Mouse (Mus musculus): ENCODE data around the gene Nuak2.
"Not testable (repeated sequence)": the region's sequence is repeated elsewhere in the genome, so short reads cannot be mapped to it uniquely, and the experiment has no call there.

Gene Nuak2

DNA sequence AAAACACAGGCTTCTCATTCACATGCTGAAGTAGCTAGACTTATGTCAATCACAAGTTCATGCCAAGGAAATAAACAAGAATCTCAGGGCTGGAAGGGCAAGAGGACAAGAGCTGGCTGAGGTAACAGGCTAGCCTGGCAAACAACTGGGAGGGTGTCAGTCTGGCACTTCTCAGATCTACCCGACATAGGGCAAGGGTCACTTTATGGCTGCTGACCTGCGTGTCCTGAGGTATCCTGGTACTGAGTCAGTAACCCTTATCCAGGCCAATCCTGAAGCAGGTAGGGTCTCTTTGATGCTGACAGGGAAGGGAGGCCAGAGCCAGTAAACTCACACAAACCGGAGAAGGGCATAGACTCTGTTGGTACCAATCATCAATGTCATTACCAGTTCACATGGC lies 12.6 kb downstream of the Nuak2 start:
- DNase-seq (ENCODE audit: low spot score), result no peak

GRCm38 (mm10) chr1:132329656-132330055 lies 13.7 kb downstream of the Nuak2 start:
- DNase-seq (ENCODE audit: low spot score), result no peak

GRCm38 (mm10) chr1:132330397-132330796 lies 14.5 kb downstream of the Nuak2 start:
- no peak for DNase-seq (ENCODE audit: low spot score)

- no peak for DNase-seq (ENCODE audit: low spot score)
Observed at GRCm38 (mm10) chr1:132331283-132331682, 15.4 kb downstream of the Nuak2 start.

GRCm38 (mm10) chr1:132333201-132333600 lies 17.3 kb downstream of the Nuak2 start:
- DNase-seq (ENCODE audit: low spot score), result no peak

DNA sequence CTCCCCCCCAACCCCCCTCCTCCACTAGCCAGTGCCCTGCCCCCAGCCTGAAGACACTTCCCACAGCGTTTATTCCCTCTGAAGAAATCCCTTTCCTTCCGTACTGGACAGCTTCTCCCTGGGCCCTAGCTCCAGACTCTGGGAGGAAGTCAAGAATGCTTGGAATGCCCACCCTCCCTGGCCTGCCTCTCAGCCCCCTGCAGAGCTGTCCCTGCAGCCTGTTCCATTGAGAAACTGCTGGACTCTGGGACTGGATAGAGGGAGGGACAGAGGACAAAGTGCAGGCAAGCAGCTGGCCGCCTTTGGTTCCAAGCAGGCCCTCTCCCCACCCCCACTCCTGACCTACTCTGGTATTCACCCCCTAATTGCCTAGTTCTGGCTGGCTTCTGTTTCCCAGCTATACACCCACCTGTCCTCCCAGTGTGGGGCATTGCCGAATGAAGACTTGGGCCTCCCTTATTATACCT lies 17.8 kb downstream of the Nuak2 start:
- DNase-seq (ENCODE audit: low spot score), result no peak

DNA sequence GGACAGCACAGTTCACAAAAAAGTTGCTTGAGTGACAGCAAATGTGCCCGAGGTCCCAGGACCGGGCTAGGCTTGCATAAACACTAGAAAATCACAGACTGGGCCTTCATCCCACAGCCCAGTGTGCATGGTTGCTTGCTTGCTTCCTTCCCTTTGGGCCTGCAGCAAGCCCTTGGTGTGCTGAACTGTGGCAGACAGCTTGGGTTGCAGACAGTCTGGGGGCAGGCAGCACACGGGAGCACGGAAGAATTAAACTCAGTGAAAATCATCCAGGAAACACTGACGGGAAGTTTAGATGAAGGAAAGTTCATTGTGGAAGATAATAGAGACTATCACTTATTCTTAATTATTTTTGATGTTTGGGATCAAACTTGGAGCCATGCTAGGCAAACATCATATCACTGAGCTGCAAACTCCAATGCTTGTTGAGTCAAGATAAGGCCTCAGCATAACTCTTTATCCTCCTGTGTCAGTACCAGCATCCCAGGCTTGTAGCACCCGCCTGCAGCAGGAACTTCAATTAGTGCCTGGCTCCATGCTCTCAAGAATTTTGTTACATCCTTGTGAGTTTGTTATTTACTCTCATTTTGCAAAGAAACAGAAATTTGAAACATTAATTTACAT lies 18.4 kb downstream of the Nuak2 start:
- DNase-seq (ENCODE audit: low spot score), result no peak

DNA sequence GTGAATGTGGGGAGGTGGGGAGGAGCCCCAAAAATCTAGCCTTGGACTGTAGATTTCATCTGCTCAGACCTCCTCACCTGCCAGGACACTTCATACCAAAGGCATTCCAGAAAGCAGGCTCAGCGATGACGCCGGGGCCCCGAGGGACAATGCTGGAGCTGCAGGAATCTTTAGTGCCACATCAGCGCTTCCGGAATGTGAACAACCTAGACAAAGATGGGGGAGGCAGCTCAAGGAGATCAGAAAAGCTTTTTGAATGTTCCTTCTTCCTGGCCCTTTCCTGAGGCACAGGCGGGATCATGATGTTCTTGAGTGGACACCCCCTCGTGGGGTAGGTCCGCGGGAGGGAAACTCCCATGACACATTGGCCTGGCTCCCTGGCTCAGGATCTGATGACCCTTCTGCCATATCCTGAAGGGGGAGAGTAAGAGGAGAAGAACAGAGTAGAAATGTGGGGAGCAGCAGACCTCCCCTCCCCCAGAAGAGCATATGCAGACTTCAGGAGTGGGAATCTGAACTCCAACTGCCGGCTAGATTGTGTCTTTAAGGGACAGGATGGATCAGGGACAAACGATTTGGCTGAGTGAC lies 19.5 kb downstream of the Nuak2 start:
- no peak for DNase-seq (ENCODE audit: low spot score)

- no peak for DNase-seq (ENCODE audit: low spot score)
Observed at GRCm38 (mm10) chr1:132336921-132337320, 21.0 kb downstream of the Nuak2 start.

- no peak for DNase-seq (ENCODE audit: low spot score)
Observed at GRCm38 (mm10) chr1:132338027-132338660, 22.2 kb downstream of the Nuak2 start.

- no peak for DNase-seq (ENCODE audit: low spot score)
Observed at GRCm38 (mm10) chr1:132341731-132342501, 26.0 kb downstream of the Nuak2 start.

DNA sequence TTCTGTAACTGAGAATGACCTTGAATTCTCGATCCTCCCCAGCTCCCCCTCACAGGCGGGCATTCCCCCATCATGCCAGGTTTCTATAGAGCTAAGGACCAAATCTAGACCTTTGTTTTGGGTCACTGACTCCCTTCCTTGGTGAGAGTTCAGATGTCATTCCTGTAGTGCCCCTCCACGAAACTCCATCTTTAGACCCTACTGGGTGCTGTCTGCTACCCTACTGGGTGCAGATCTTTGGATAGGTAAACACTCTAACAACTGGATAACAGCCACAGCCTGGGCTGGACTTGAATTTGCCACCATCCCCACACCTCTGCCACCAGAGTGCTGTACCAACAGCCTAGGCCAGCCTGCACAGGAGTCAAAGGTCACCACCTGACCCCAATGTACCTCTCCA lies 26.6 kb downstream of the Nuak2 start:
- DNase-seq (ENCODE audit: low spot score), result no peak

DNA sequence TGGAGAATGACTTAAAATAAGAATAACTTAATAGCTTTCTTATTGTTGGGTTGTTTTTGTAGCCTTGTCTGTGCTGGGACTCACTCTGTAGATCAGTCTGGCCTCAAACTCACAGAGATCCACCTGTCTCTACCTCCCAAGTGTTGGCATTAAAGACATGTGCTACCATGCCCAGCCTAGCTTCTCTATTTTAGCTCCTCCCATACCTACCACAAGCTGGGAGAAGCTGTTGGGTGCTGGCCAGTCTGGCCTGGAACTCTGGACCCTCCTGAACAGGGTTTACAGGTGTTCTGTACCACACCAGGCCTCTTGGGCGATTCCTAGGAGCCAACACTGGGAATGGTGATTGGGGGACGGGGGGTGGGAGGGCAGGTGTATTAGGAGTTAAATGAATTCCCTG lies 27.3 kb downstream of the Nuak2 start:
- no peak for DNase-seq (ENCODE audit: low spot score)

- no peak for DNase-seq (ENCODE audit: low spot score)
Observed at GRCm38 (mm10) chr1:132343656-132344055, 27.7 kb downstream of the Nuak2 start.

- DNase-seq (ENCODE audit: low spot score), result no peak
Observed at GRCm38 (mm10) chr1:132345514-132345913, 29.6 kb downstream of the Nuak2 start.

DNA sequence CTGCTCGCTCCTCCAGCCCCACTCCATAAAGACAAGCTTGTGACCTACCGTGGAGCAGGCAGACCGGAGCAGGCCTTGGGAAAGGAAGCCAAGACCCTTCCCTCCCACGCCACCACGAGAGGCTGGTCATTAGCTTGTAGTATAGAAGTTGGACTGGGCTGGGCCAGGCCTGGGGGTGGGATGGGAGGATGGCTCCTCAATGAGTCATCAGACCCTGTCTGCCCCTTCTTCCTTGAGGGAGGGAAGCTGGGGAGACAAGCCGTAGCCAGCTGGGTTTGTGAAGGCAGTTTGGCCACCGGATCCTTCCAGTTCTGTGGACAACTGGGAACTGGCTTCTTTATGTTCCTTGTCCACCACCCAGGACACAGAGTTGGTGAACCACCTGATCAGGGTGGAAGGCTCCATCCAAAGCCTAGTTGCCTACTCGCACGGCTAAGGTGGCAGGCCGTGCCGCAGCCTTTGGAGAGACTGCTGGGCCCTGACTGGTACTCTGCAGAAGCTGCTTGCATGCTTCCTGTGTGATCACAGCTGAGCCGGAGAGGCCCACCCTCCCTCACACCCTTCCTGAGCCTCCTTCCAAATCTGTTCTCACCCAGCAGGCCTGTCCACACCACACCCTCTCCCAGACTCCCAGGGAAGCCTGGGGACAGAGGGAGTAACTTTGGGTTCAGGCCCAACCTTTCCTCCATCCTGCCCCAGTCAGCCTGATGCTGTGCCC lies 30.4 kb downstream of the Nuak2 start:
- no peak for DNase-seq (ENCODE audit: low spot score)

- DNase-seq (ENCODE audit: low spot score), result no peak
Observed at GRCm38 (mm10) chr1:132346951-132347350, 31.0 kb downstream of the Nuak2 start.

GRCm38 (mm10) chr1:132348401-132348800 lies 32.5 kb downstream of the Nuak2 start:
- DNase-seq (ENCODE audit: low spot score), result no peak

GRCm38 (mm10) chr1:132349049-132349448 lies 33.1 kb downstream of the Nuak2 start:
- DNase-seq (ENCODE audit: low spot score), result not testable (repeated sequence)

GRCm38 (mm10) chr1:132349601-132350000 lies 33.7 kb downstream of the Nuak2 start:
- DNase-seq (ENCODE audit: low spot score), result not testable (repeated sequence)

GRCm38 (mm10) chr1:132351058-132351457 lies 35.1 kb downstream of the Nuak2 start:
- DNase-seq (ENCODE audit: low spot score), result no peak

DNA sequence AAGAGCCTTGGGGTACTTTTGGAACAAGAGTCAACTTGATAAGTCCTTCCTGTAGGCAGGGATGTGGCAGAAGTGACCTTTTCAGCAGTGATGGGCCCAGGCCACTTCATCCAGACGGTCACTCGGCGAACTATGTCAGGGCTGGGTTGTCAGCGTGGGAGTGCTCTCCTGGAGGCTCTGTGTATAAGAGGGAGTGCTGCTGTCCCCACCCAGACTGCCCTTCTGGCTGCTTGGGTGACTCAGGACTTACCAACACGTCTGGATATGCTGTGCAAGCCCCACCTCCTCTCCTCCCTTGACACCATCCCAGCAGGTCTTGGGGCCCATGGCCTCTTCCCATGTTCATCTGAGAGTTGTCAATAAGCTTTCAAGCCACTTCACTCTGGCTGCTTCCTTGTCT lies 37.5 kb downstream of the Nuak2 start:
- no peak for DNase-seq (ENCODE audit: low spot score)

Data from layer of hippocampus, adult 11-12 months (tissue).